Mouse (Mus musculus) cerebellum, postnatal 4 days (tissue): Measurements from ENCODE around the gene Olfr1121.
"Not testable (repeated sequence)": the region's sequence is repeated elsewhere in the genome, so short reads cannot be mapped to it uniquely, and the experiment has no call there.

Source experiments
- DNase-seq, 2 experiments: peaks; one replicate each; pipeline ENCODE4 v3.0.0; 2022; ENCODE audit warnings: low spot score in 2 of 2, mixed read lengths in 1 of 2

Gene Olfr1121

GRCm38 (mm10) chr2:87369595-87369994 is at the start of gene Olfr1121:
Gene Olfr1121 (plus strand): TSS chr2:87369895.
- no peak for DNase-seq

- DNase-seq: no peak
Measured at GRCm38 (mm10) chr2:87354515-87354914, 15.2 kb upstream of the Olfr1121 start, which contains the start of gene Olfr1120. Gene Olfr1120 (plus strand): TSS chr2:87354815.

- not testable (repeated sequence) for DNase-seq
Measured at GRCm38 (mm10) chr2:87360121-87360520, 9.6 kb upstream of the Olfr1121 start.

- DNase-seq: peak in 1 of 2 experiments; percentile 40
Measured at GRCm38 (mm10) chr2:87371726-87372125, 2.0 kb downstream of the Olfr1121 start.

- DNase-seq: no peak
Measured at GRCm38 (mm10) chr2:87383935-87384334, 14.2 kb downstream of the Olfr1121 start.

GRCm38 (mm10) chr2:87385549-87385948 is 15.9 kb downstream of the Olfr1121 start, which contains the start of gene Olfr1122:
Gene Olfr1122 (plus strand): TSS chr2:87385849.
- no peak for DNase-seq

- not testable (repeated sequence) for DNase-seq
Measured at GRCm38 (mm10) chr2:87393605-87394004, 23.9 kb downstream of the Olfr1121 start.

GRCm38 (mm10) chr2:87394686-87395085 is 25.0 kb downstream of the Olfr1121 start:
- not testable (repeated sequence) for DNase-seq

- DNase-seq: no peak
Measured at GRCm38 (mm10) chr2:87416335-87416734, 46.6 kb downstream of the Olfr1121 start, which contains the start of gene Olfr1123. Gene Olfr1123 (plus strand): TSS chr2:87416635.
